Mouse (Mus musculus) kidney, embryonic 14.5 days (tissue): ENCODE measurements at regions not wholly inside any gene's neighbourhood (a gene's known extent, or its start where the extent isn't known, plus 50 kb on each side); places are given as distances from the start of the nearest gene placed in this dataset.

ENCODE experiments used
- ATAC-seq: fragments of 200-750 bp; cut with Nextera tagmentation; 2 replicates; pipeline ENCODE4 v1.8.0; 2017; ENCODE audit warnings: moderate number of reproducible peaks, mild to moderate bottlenecking, moderate TSS enrichment, moderate library complexity; ENCODE audit not compliant: low FRiP score, low TSS enrichment
- H3K27ac ChIP-seq: fragments of 300-500 bp; sonication (generic); 2 replicates; pipeline ENCODE4 v1.5.1; 2014; ENCODE audit warnings: low read depth, mild to moderate bottlenecking, low read length, moderate library complexity, mixed read lengths
- H3K27me3 ChIP-seq: fragments of 300-500 bp; sonication (generic); 2 replicates; pipeline ENCODE4 v1.6.1; 2014; ENCODE audit warnings: mild to moderate bottlenecking, low read length; ENCODE audit not compliant: control insufficient read depth, insufficient read depth
- H3K36me3 ChIP-seq: fragments of 300-500 bp; sonication (generic); 2 replicates; pipeline ENCODE4 v1.6.1; 2014; ENCODE audit warnings: low read length, mixed read lengths; ENCODE audit not compliant: control insufficient read depth, insufficient read depth
- H3K4me1 ChIP-seq: fragments of 300-500 bp; sonication (generic); 2 replicates; pipeline ENCODE4 v1.6.1; 2014; ENCODE audit warnings: low read length, mixed read lengths; ENCODE audit not compliant: control insufficient read depth, insufficient read depth
- H3K4me2 ChIP-seq: fragments of 300-500 bp; sonication (generic); replicated peaks from 2 replicates; pipeline ENCODE4 v1.6.1; 2014; ENCODE audit warnings: low read depth, mild to moderate bottlenecking, low read length
- H3K4me3 ChIP-seq: fragments of 300-500 bp; sonication (generic); 2 replicates; pipeline ENCODE4 v1.5.1; 2014; ENCODE audit warnings: mild to moderate bottlenecking, low read length
- H3K9ac ChIP-seq: fragments of 300-500 bp; sonication (generic); 2 replicates; pipeline ENCODE4 v1.6.1; 2014; ENCODE audit warnings: low read depth, mild to moderate bottlenecking, low read length, moderate library complexity
- H3K9me3 ChIP-seq: fragments of 300-500 bp; sonication (generic); 2 replicates; pipeline ENCODE4 v1.6.1; 2016; ENCODE audit warnings: low read length; ENCODE audit not compliant: control insufficient read depth
- WGBS: fragments of 180-500 bp; shearing (Covaris S2); extraction: QIAGEN DNeasy Blood & Tissue Kit; methylation state at CpG from one replicate; pipeline ENCODE4 v1.1.7; 2014; 5-methylcytosine and 5-hydroxymethylcytosine counted together

DNA sequence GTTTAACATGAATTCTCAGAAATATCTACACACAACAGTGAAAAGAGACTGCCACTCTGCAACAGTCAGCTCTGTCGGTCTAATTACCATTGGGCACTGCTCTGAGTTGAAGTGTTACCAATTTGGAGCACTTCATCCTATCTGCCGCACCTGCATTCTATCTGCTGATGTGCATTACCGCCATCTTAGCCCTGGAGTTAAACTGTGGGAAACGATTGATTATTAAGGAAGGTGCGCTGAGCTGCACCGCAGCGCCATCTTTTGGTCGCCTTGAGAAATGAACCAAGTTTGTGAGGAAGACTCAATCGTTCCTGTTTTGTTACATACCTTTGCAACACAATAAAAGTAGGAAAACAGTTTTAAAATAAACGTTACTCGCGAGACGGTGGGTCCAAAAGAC lies 110.5 kb downstream of the Rergl start:
- H3K4me1 ChIP-seq = no peaks in the 10 kb centered on the region
- no peak for ATAC-seq
- H3K27ac ChIP-seq = no peak overlapping the region
- no peak overlapping the region for H3K4me2 ChIP-seq
- H3K36me3 ChIP-seq = no peaks in the 10 kb centered on the region
- H3K27me3 ChIP-seq = no peaks in the 10 kb centered on the region
- H3K9ac ChIP-seq = no peak overlapping the region
- no peaks in the 10 kb centered on the region for H3K9me3 ChIP-seq
- 5% methylated on average over 13 of the region's 13 CpGs for WGBS
- H3K4me3 ChIP-seq = no peak overlapping the region

DNA sequence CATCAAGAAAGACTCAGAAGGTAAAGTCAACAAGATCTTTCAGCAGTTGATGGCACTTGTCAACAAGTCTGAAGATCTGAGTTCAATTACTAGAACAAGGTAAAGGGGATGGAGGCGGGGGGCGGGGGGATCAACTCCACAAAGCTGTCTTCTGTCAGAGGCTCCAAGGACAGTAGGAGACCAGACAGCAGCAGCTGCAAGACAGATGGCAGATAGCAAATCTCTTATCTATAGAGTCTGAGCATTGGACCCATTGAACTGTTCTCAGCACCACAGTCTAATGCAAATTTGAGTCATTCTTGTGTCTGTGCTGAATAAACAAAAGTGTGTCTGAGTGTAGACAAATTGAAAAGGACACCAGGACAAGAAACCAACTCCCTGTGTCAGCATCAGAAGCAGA lies 150.8 kb downstream of the Rergl start:
- WGBS = 100% methylated on average over 2 of the region's 2 CpGs
- ATAC-seq = no peak
- no peaks in the 10 kb centered on the region for H3K36me3 ChIP-seq
- H3K27ac ChIP-seq = no peak overlapping the region
- H3K4me3 ChIP-seq = no peak overlapping the region
- H3K9me3 ChIP-seq = no peaks in the 10 kb centered on the region
- H3K9ac ChIP-seq = no peak overlapping the region
- H3K27me3 ChIP-seq = no peaks in the 10 kb centered on the region
- H3K4me1 ChIP-seq = no peaks in the 10 kb centered on the region
- H3K4me2 ChIP-seq = no peak overlapping the region

GRCm38 (mm10) chr6:139325226-139325625 lies 176.6 kb downstream of the Rergl start:
- no peak overlapping the region for H3K4me2 ChIP-seq
- H3K27ac ChIP-seq = no peak overlapping the region
- H3K4me3 ChIP-seq = no peak overlapping the region
- no peaks in the 10 kb centered on the region for H3K4me1 ChIP-seq
- no peaks in the 10 kb centered on the region for H3K36me3 ChIP-seq
- H3K27me3 ChIP-seq = no peaks in the 10 kb centered on the region
- 85% methylated on average over 7 of the region's 7 CpGs for WGBS
- no peaks in the 10 kb centered on the region for H3K9me3 ChIP-seq
- no peak for ATAC-seq
- H3K9ac ChIP-seq = no peak overlapping the region

GRCm38 (mm10) chr6:139307651-139308050 lies 194.1 kb downstream of the Rergl start:
- Histone ChIP-seq H3K27ac (no peak overlapping the region), H3K4me2 (no peak overlapping the region), H3K9ac (no peak overlapping the region), H3K36me3 (no peaks in the 10 kb centered on the region), H3K4me3 (no peak overlapping the region), H3K4me1 (no peaks in the 10 kb centered on the region), H3K9me3 (no peaks in the 10 kb centered on the region), H3K27me3 (no peaks in the 10 kb centered on the region)
- 79% methylated on average over 5 of the region's 5 CpGs for WGBS
- no peak for ATAC-seq

DNA sequence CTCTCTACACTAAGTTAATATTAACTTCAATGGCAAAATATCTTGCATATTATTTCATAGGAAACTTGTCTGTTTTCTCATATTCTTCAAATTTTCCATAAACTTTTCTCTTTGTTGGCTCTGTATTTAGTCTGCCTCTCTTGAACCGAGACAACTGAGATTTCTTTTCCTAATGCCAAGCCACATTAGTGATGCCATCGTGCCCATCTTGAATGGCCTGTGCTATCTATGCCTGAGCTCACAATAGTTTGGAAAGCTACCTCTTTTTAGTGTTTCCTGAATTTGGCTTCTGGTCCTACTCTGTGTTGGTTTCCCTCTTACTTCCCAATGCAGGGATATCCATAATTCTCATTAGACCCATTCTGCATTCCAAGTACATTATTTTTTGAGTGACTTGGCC lies 197.5 kb downstream of the Rergl start:
- Histone ChIP-seq H3K36me3 (no peaks in the 10 kb centered on the region), H3K27ac (no peak overlapping the region), H3K9ac (no peak overlapping the region), H3K4me3 (no peak overlapping the region), H3K9me3 (no peaks in the 10 kb centered on the region), H3K27me3 (no peaks in the 10 kb centered on the region), H3K4me2 (no peak overlapping the region), H3K4me1 (no peaks in the 10 kb centered on the region)
- no peak for ATAC-seq
- 92% methylated on average over 2 of the region's 2 CpGs for WGBS

DNA sequence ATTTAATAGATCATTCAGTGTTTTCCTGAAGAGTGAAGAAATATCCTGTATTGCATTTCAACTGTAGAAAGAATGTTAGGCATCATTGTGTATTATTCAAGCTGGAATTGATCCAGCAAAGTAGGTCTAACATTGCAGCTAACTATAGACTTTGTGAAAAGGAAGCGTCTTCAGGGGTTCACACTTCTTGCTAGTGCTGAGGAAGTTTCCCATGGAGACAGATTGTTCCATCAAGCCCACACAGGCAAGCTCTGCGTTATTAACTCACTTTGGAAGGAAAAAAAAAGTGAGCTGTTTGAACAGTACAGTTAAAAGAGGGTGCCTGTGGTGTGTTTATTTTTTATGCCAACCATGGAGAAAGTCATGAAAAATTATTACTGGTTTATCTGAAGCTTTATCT lies 206.1 kb downstream of the Rergl start:
- H3K4me2 ChIP-seq = no peak overlapping the region
- no peak for ATAC-seq
- no peak overlapping the region for H3K9ac ChIP-seq
- no peaks in the 10 kb centered on the region for H3K4me1 ChIP-seq
- no peaks in the 10 kb centered on the region for H3K36me3 ChIP-seq
- no peak overlapping the region for H3K4me3 ChIP-seq
- H3K27ac ChIP-seq = no peak overlapping the region
- H3K27me3 ChIP-seq = no peaks in the 10 kb centered on the region
- WGBS = 78% methylated on average over 2 of the region's 2 CpGs
- H3K9me3 ChIP-seq = no peaks in the 10 kb centered on the region

DNA sequence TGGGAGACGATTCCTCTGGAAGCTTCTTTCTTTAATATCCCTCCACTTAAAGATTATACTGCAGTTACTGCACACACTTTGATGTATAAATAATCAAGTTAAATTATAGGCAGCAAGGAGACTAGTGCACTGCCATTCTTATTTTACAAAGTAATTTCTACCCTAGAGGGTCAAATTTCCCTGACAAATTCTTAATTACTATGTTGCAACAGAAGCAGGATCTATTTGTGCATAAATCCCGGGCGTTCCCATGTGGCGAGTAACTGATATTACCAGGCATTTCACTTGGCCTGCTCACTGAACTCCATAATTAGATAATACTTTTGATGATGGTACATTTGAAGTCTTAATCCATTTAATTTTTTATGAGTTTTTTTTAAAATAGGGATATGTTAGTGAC lies 222.7 kb downstream of the Rergl start:
- H3K4me1 ChIP-seq = no peaks in the 10 kb centered on the region
- no peak overlapping the region for H3K27ac ChIP-seq
- H3K9ac ChIP-seq = no peak overlapping the region
- no peak overlapping the region for H3K4me3 ChIP-seq
- no peak for ATAC-seq
- no peaks in the 10 kb centered on the region for H3K9me3 ChIP-seq
- no peaks in the 10 kb centered on the region for H3K27me3 ChIP-seq
- H3K36me3 ChIP-seq = no peaks in the 10 kb centered on the region
- H3K4me2 ChIP-seq = no peak overlapping the region
- WGBS = 78% methylated on average over 4 of the region's 4 CpGs

DNA sequence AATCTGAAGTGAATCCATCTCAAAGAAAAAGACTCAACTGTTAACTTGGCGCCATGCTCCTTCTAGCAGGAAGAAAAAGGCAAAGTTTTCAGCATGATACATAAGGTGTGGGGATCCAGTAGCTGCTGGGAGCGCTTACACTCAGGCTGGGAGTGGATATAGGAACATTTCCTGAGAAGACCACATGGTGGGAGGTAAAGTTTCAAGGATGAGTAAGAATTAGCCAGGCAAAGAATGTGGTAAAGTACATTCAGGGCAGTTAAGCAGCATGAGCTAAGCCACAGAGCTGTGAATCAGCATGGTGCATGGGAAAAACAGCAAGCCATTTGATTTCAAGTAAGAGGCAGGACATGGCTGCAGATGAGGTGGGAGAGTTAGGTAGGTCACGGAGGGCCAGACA lies 226.3 kb downstream of the Rergl start:
- H3K9ac ChIP-seq = no peak overlapping the region
- 69% methylated on average over 3 of the region's 3 CpGs for WGBS
- no peaks in the 10 kb centered on the region for H3K9me3 ChIP-seq
- no peaks in the 10 kb centered on the region for H3K36me3 ChIP-seq
- no peak overlapping the region for H3K4me2 ChIP-seq
- no peaks in the 10 kb centered on the region for H3K27me3 ChIP-seq
- no peaks in the 10 kb centered on the region for H3K4me1 ChIP-seq
- H3K4me3 ChIP-seq = no peak overlapping the region
- peak; percentile 28; the same call in 1 of the 2 replicates for ATAC-seq
- H3K27ac ChIP-seq = no peak overlapping the region

DNA sequence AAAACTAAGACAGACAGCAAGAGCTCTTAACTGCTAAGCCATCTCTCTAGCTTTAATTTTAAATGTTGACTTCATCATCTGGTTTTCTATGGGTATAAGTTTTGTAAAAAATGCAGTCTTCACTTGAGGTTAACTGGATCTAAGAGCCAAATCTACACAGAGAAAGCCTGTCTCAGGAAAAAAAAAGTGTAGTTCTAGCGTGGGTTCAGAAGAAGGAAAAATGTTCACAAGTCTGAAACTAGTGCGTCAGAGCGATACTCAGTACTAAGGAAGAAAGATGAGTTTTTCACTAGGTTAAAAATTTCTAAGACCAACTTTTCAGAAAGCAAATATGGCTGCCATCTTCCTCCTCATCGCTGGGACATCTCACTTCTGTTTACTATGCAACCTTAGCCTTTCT lies 248.1 kb downstream of the Rergl start:
- H3K9ac ChIP-seq = no peak overlapping the region
- no peak for ATAC-seq
- no peaks in the 10 kb centered on the region for H3K36me3 ChIP-seq
- H3K27me3 ChIP-seq = no peaks in the 10 kb centered on the region
- 92% methylated on average over 4 of the region's 4 CpGs for WGBS
- no peak overlapping the region for H3K27ac ChIP-seq
- no peak overlapping the region for H3K4me2 ChIP-seq
- no peaks in the 10 kb centered on the region for H3K9me3 ChIP-seq
- H3K4me3 ChIP-seq = no peak overlapping the region
- H3K4me1 ChIP-seq = no peaks in the 10 kb centered on the region
